Mouse (Mus musculus) spleen, adult 18-20 months (tissue): Measurements from ENCODE around the gene Abcb4.
"Not testable (repeated sequence)": the region's sequence is repeated elsewhere in the genome, so short reads cannot be mapped to it uniquely, and the experiment has no call there.

Source experiments
- DNase-seq, 2 experiments: peaks; one replicate each; pipeline ENCODE4 v3.0.0; 2022; ENCODE audit warnings: mixed read lengths in 2 of 2

Abcb4 gene

GRCm38 (mm10) chr5:9000006-9000405 is 106.5 kb downstream of the Abcb4 start:
- not testable (repeated sequence) for DNase-seq

- not testable (repeated sequence) for DNase-seq
Observed at GRCm38 (mm10) chr5:9006585-9006984, 113.1 kb downstream of the Abcb4 start.
